Mouse (Mus musculus): Measurements from ENCODE around the gene Mcoln2. TPM values are rescaled to one million over a fixed set of nuclear protein-coding genes. Genes with fewer than 3 reads are reported as not detected.

Gene Mcoln2
- total RNA-seq, 2 experiments from 2014 or later = not detected

DNA sequence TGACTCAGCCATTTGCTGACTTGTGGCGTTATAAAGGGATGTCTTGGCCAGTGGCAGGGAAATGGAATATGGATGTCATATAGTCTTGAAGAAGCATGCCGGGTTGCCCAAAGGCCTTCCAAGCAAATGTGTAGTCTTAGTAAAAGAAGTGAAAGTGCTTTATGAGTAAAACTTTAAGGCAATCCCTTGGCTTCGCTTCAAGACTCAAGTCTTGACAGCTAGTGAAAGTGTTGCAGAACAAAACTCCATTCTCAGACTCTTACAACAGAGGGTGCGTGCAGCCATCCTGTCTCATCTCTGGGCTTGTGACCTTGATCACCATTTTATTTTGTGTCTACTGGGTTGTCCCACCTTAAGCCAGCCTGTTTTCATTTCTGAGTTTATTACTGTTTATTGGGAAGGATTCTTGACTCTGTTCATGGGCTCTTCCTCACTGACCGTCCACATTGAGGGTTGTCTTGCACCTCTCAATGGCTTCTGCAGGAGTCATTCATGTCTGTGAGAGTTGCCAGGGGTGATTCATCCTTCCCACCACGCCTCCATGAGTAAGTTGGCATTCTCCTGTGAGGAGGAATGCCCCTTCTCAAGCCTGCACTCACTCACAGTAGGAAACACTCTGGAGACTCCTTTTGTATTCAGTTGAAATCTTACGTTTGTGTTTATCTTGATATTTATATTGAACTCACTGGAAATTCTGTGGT is 75.6 kb downstream of the Mcoln2 start:
- DNase-seq (ENCODE audit: low spot score in 2 of 2) = no peak

DNA sequence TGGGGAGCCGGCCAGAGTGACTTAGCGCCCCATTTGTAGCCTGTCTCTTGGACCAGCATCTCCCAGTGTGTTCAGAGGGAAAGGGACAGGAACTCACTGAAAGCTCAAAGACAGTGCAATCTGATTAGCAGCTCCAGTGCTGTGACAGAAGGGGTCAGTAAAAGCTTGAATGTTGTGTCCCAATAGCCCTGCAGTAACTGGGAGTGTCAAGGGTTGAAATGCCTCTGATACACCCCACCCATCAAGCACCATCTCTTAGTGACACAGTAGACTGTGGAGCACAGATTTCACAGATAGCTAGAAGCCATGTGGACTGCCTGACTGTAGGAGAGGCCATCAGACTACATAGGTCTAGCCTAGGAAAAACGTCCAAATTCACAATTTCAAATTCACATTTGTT is 77.8 kb downstream of the Mcoln2 start:
- no peak for DNase-seq (ENCODE audit: low spot score in 2 of 2)

GRCm38 (mm10) chr3:146228559-146229310 is 79.1 kb downstream of the Mcoln2 start:
- DNase-seq (ENCODE audit: low spot score in 2 of 2) = no peak

- no peak for DNase-seq (ENCODE audit: low spot score in 2 of 2)
These were observed 83.1 kb downstream of the Mcoln2 start for GRCm38 (mm10) chr3:146232708-146233107.

DNA sequence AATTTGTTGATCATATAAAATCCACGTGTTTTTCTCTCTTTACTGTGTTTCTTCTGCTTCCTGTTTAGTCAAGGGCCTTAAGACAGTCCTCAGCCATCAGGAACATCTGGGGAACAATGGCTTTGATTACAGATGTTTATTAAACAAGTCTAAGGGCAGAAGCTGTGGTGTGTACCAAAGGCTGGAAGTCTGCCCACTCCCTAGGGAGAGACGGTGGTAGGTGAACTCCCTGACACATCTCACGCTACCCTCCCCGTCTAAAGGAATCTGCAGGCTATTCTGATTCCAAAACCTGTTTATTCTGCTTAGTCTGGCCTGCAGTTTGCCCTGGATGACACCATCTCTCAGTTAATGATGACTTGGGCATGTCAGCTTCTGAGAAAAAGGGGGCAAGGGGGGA is 84.1 kb downstream of the Mcoln2 start:
- DNase-seq (ENCODE audit: low spot score in 2 of 2) = no peak

- no peak for DNase-seq (ENCODE audit: low spot score in 2 of 2)
These were observed 84.9 kb downstream of the Mcoln2 start for GRCm38 (mm10) chr3:146234530-146234929.

- no peak for DNase-seq (ENCODE audit: low spot score in 2 of 2)
These were observed 86.6 kb downstream of the Mcoln2 start for GRCm38 (mm10) chr3:146236280-146236679.

- no peak for DNase-seq (ENCODE audit: low spot score in 2 of 2)
These were observed 88.0 kb downstream of the Mcoln2 start for GRCm38 (mm10) chr3:146237676-146238075.

- DNase-seq (ENCODE audit: low spot score in 2 of 2) = no peak
These were observed 95.0 kb downstream of the Mcoln2 start for GRCm38 (mm10) chr3:146244630-146245029.

Other genes with a start within 250 kb of the Mcoln2 start
- gene Bcl10, start 227.0 kb upstream of the Mcoln2 start, total RNA-seq (2021) = 10 to 100 TPM; 16.8 to 17.5 TPM
- gene 2410004B18Rik, start 211.8 kb upstream of the Mcoln2 start, total RNA-seq (2021) = 10 to 100 TPM; 35.8 to 44.8 TPM
- gene Syde2, start 162.0 kb upstream of the Mcoln2 start, total RNA-seq (2021) = 1 to 10 TPM; 3.5 to 3.7 TPM
- 1 to 10 TPM in 1 of 2 experiments, under 1 TPM in 1; 0.96 to 1.7 TPM for gene Wdr63, start 41.7 kb upstream of the Mcoln2 start, total RNA-seq (2021)
- gene Mcoln3, start 32.4 kb upstream of the Mcoln2 start, total RNA-seq (2021) = not detected
- under 1 TPM; 0.47 to 0.66 TPM for gene Lpar3, start 71.1 kb downstream of the Mcoln2 start, total RNA-seq (2021)

Measured in layer of hippocampus, postnatal 10 days (tissue).